Mouse (Mus musculus) embryo, embryonic 9.5 days (tissue): ENCODE data around the gene Dolk.

Experiments used
- DNase-seq: peaks from one replicate; pipeline ENCODE4 v3.0.0-alpha.2; 2017; ENCODE audit errors: extremely low spot score

Gene Dolk

GRCm38 (mm10) chr2:30250166-30251128, 35.7 kb downstream of the Dolk start:
- no peak for DNase-seq

GRCm38 (mm10) chr2:30249182-30249581, 37.0 kb downstream of the Dolk start:
- no peak for DNase-seq

GRCm38 (mm10) chr2:30247681-30248080, 38.5 kb downstream of the Dolk start:
- no peak for DNase-seq

GRCm38 (mm10) chr2:30247036-30247435, 39.1 kb downstream of the Dolk start:
- no peak for DNase-seq

GRCm38 (mm10) chr2:30244595-30245178, 41.4 kb downstream of the Dolk start:
- DNase-seq: no peak

GRCm38 (mm10) chr2:30243391-30243790, 42.7 kb downstream of the Dolk start:
- no peak for DNase-seq

- DNase-seq: peak; percentile 32
These were observed 43.6 kb downstream of the Dolk start for GRCm38 (mm10) chr2:30242509-30242908.

GRCm38 (mm10) chr2:30240267-30240666, 45.9 kb downstream of the Dolk start, which contains the start of gene Gm28035:
Gm28035 (plus strand) TSS chr2:30240567.
- DNase-seq: no peak

GRCm38 (mm10) chr2:30239777-30240176, 46.4 kb downstream of the Dolk start:
- DNase-seq: no peak

GRCm38 (mm10) chr2:30238906-30239465, 47.1 kb downstream of the Dolk start:
- DNase-seq: no peak

GRCm38 (mm10) chr2:30237881-30238280, 48.3 kb downstream of the Dolk start:
- DNase-seq: no peak

GRCm38 (mm10) chr2:30237199-30237880, 48.8 kb downstream of the Dolk start, which contains the start of gene Lrrc8a:
Lrrc8a (plus strand) TSS chr2:30237715.
- DNase-seq: peak; percentile 100

GRCm38 (mm10) chr2:30236426-30237198, 49.5 kb downstream of the Dolk start:
- no peak for DNase-seq

- DNase-seq: no peak
These were observed 50.5 kb downstream of the Dolk start for GRCm38 (mm10) chr2:30235593-30235992.
